Mouse (Mus musculus) midbrain, embryonic 14.5 days (tissue): ENCODE data around the gene Apbb1. TPM values are rescaled to one million over a fixed set of nuclear protein-coding genes. Genes with fewer than 3 reads are reported as not detected.

Experiments used
- ATAC-seq: fragments of 200-750 bp; cut with Nextera tagmentation; 2 replicates; pipeline ENCODE4 v1.8.0; 2017; ENCODE audit warnings: moderate number of reproducible peaks, moderate library complexity; ENCODE audit not compliant: low FRiP score, low TSS enrichment
- DNase-seq: peaks from one replicate; pipeline ENCODE4 v3.0.0-alpha.2; 2015
- H3K27ac ChIP-seq: fragments of 300-500 bp; sonication (generic); replicated peaks from 2 replicates; pipeline ENCODE4 v1.5.1; 2014; ENCODE audit warnings: mild to moderate bottlenecking, low read depth, low read length, moderate library complexity
- H3K27me3 ChIP-seq: fragments of 300-500 bp; sonication (generic); 2 replicates; pipeline ENCODE4 v1.6.1; 2014; ENCODE audit warnings: low read length, control low read depth, mixed read lengths; ENCODE audit not compliant: control insufficient read depth, insufficient read depth
- H3K36me3 ChIP-seq: fragments of 300-500 bp; sonication (generic); 2 replicates; pipeline ENCODE4 v1.6.1; 2014; ENCODE audit warnings: low read length, control low read depth; ENCODE audit not compliant: control insufficient read depth, insufficient read depth
- H3K4me1 ChIP-seq: fragments of 300-500 bp; sonication (generic); 2 replicates; pipeline ENCODE4 v1.6.1; 2014; ENCODE audit warnings: mild to moderate bottlenecking, antibody characterized with exemption, low read length, control low read depth; ENCODE audit not compliant: control insufficient read depth, insufficient read depth
- H3K4me2 ChIP-seq: fragments of 300-500 bp; sonication (generic); 2 replicates; pipeline ENCODE4 v1.6.1; 2014; ENCODE audit warnings: mild to moderate bottlenecking, low read length, moderate library complexity
- H3K4me3 ChIP-seq: fragments of 300-500 bp; sonication (generic); replicated peaks from 2 replicates; pipeline ENCODE4 v1.5.1; 2014; ENCODE audit warnings: low read depth, low read length
- H3K9ac ChIP-seq: fragments of 300-500 bp; sonication (generic); replicated peaks from 2 replicates; pipeline ENCODE4 v1.6.1; 2014; ENCODE audit warnings: mild to moderate bottlenecking, low read length, moderate library complexity
- H3K9me3 ChIP-seq: fragments of 300-500 bp; sonication (generic); 2 replicates; pipeline ENCODE4 v1.6.1; 2016; ENCODE audit warnings: low read length, control low read depth, mixed read lengths; ENCODE audit not compliant: control insufficient read depth
- WGBS: fragments of 180-500 bp; shearing (Covaris S2); extraction: QIAGEN DNeasy Blood & Tissue Kit; methylation state at CpG from one replicate; pipeline ENCODE4 v1.1.7; 2014; 5-methylcytosine and 5-hydroxymethylcytosine counted together
- polyA plus RNA-seq: library from polyadenylated mRNA; unstranded; fragments of >200 nt; fragmentation: Nextera tagmentation; extraction: Ambion mirVana; gene quantifications from 2 replicates; pipeline ENCODE4 v1.2.1, GENCODE M21; 2014

The Apbb1 gene
- polyA plus RNA-seq, 1 experiment from 2014 or later: 227 TPM

GRCm38 (mm10) chr7:105577377-105577871 is 4.0 kb downstream of the Apbb1 start:
- no peak for DNase-seq
- no peaks in the 10 kb centered on the region for H3K27me3 ChIP-seq
- H3K4me2 ChIP-seq: no peak overlapping the region
- ATAC-seq: no peak
- H3K27ac ChIP-seq: no peak overlapping the region
- WGBS: 97% methylated on average over 6 of the region's 6 CpGs
- H3K9ac ChIP-seq: no peak overlapping the region
- H3K4me1 ChIP-seq: peaks cover 21% of the 10 kb centered on the region
- H3K36me3 ChIP-seq: peaks cover 21% of the 10 kb centered on the region
- H3K9me3 ChIP-seq: no peaks in the 10 kb centered on the region
- H3K4me3 ChIP-seq: no peak overlapping the region

- no peak overlapping the region for H3K4me2 ChIP-seq
- no peak overlapping the region for H3K9ac ChIP-seq
- no peak for ATAC-seq
- no peak overlapping the region for H3K4me3 ChIP-seq
- no peak overlapping the region for H3K27ac ChIP-seq
- H3K4me1 ChIP-seq: peaks cover 21% of the 10 kb centered on the region
- WGBS: 95% methylated on average over 3 of the region's 3 CpGs
- no peak for DNase-seq
- H3K9me3 ChIP-seq: no peaks in the 10 kb centered on the region
- no peaks in the 10 kb centered on the region for H3K27me3 ChIP-seq
- H3K36me3 ChIP-seq: peaks cover 26% of the 10 kb centered on the region
These were observed 5.2 kb downstream of the Apbb1 start for GRCm38 (mm10) chr7:105576166-105576748.

- H3K9me3 ChIP-seq: no peaks in the 10 kb centered on the region
- H3K27ac ChIP-seq: no peak overlapping the region
- ATAC-seq: no peak
- no peak for DNase-seq
- H3K36me3 ChIP-seq: peaks cover 26% of the 10 kb centered on the region
- 87% methylated on average over 4 of the region's 4 CpGs for WGBS
- no peak overlapping the region for H3K9ac ChIP-seq
- H3K27me3 ChIP-seq: no peaks in the 10 kb centered on the region
- peaks cover 32% of the 10 kb centered on the region for H3K4me1 ChIP-seq
- H3K4me3 ChIP-seq: no peak overlapping the region
- no peak overlapping the region for H3K4me2 ChIP-seq
These were observed 6.9 kb downstream of the Apbb1 start for GRCm38 (mm10) chr7:105574537-105574936.

- no peak overlapping the region for H3K9ac ChIP-seq
- no peaks in the 10 kb centered on the region for H3K9me3 ChIP-seq
- H3K36me3 ChIP-seq: peaks cover 26% of the 10 kb centered on the region
- DNase-seq (no peak), ATAC-seq (no peak)
- H3K4me2 ChIP-seq: no peak overlapping the region
- H3K27ac ChIP-seq: no peak overlapping the region
- H3K27me3 ChIP-seq: no peaks in the 10 kb centered on the region
- 90% methylated on average over 8 of the region's 8 CpGs for WGBS
- H3K4me1 ChIP-seq: peaks cover 36% of the 10 kb centered on the region
- no peak overlapping the region for H3K4me3 ChIP-seq
These were observed 8.5 kb downstream of the Apbb1 start for GRCm38 (mm10) chr7:105572949-105573348.

- Histone ChIP-seq H3K27me3 (no peaks in the 10 kb centered on the region), H3K9ac (no peak overlapping the region), H3K4me2 (peak overlapping the region; percentile 55), H3K36me3 (peaks cover 48% of the 10 kb centered on the region), H3K4me1 (peaks cover 38% of the 10 kb centered on the region), H3K4me3 (no peak overlapping the region), H3K9me3 (no peaks in the 10 kb centered on the region), H3K27ac (peak overlapping the region; percentile 86)
- ATAC-seq: no peak
- no peak for DNase-seq
- 84% methylated on average over 4 of the region's 4 CpGs for WGBS
These were observed 10.7 kb downstream of the Apbb1 start for GRCm38 (mm10) chr7:105570756-105571155.

GRCm38 (mm10) chr7:105569512-105570496 is 11.6 kb downstream of the Apbb1 start:
- peak overlapping the region; percentile 55 for H3K4me2 ChIP-seq
- H3K4me3 ChIP-seq: peak overlapping the region; percentile 26
- peak overlapping the region; percentile 86 for H3K27ac ChIP-seq
- peak; percentile 78 for DNase-seq
- H3K9ac ChIP-seq: peak overlapping the region; percentile 0
- H3K9me3 ChIP-seq: no peaks in the 10 kb centered on the region
- 5% methylated on average over 12 of the region's 12 CpGs for WGBS
- H3K27me3 ChIP-seq: no peaks in the 10 kb centered on the region
- ATAC-seq: peak; percentile 38
- H3K36me3 ChIP-seq: peaks cover 57% of the 10 kb centered on the region
- H3K4me1 ChIP-seq: peaks cover 38% of the 10 kb centered on the region

GRCm38 (mm10) chr7:105568988-105569471 is 12.4 kb downstream of the Apbb1 start:
- under 1% methylated on average over 6 of the region's 6 CpGs for WGBS
- peak; percentile 90 for DNase-seq
- Histone ChIP-seq H3K36me3 (peaks cover 60% of the 10 kb centered on the region), H3K9me3 (no peaks in the 10 kb centered on the region), H3K9ac (peak overlapping the region; percentile 0), H3K4me1 (peaks cover 38% of the 10 kb centered on the region), H3K4me3 (peak overlapping the region; percentile 26), H3K4me2 (peak overlapping the region; percentile 55), H3K27me3 (no peaks in the 10 kb centered on the region), H3K27ac (peak overlapping the region; percentile 86)
- peak; percentile 83 for ATAC-seq

GRCm38 (mm10) chr7:105568583-105568982 is 12.9 kb downstream of the Apbb1 start:
- H3K4me1 ChIP-seq: peaks cover 38% of the 10 kb centered on the region
- H3K36me3 ChIP-seq: peaks cover 60% of the 10 kb centered on the region
- ATAC-seq (peak; percentile 64), DNase-seq (peak; percentile 67)
- peak overlapping the region; percentile 86 for H3K27ac ChIP-seq
- H3K4me2 ChIP-seq: peak overlapping the region; percentile 55
- WGBS: 5% methylated on average over 7 of the region's 7 CpGs
- no peaks in the 10 kb centered on the region for H3K9me3 ChIP-seq
- peak overlapping the region; percentile 0; the same call in 1 of the 2 replicates for H3K9ac ChIP-seq
- H3K4me3 ChIP-seq: peak overlapping the region; percentile 26
- no peaks in the 10 kb centered on the region for H3K27me3 ChIP-seq
